Mouse (Mus musculus) heart, adult 2 months (tissue): ENCODE measurements around the gene Evi5.

Experiments used
- CTCF ChIP-seq: fragments of 200-600 bp; IDR thresholded peaks from 2 replicates; pipeline ENCODE4 v1.8.1; 2022; ENCODE audit warnings: antibody characterized with exemption, mild to moderate bottlenecking, moderate library complexity
- EP300 ChIP-seq: fragments of 200-500 bp; IDR thresholded peaks from 2 replicates; pipeline ENCODE4 v1.6.1; 2011; ENCODE audit warnings: low read depth, low read length, control low read depth; ENCODE audit not compliant: insufficient read depth
- POLR2A ChIP-seq: fragments of 200-500 bp; IDR thresholded peaks from 2 replicates; pipeline ENCODE4 v1.6.1; 2011; ENCODE audit warnings: mild to moderate bottlenecking, low read depth, low read length, control low read depth; ENCODE audit not compliant: insufficient read depth

- no peak for TF ChIP-seq CTCF
- no peak for TF ChIP-seq POLR2A
- TF ChIP-seq EP300: no peak
Observed at GRCm38 (mm10) chr5:107910084-107910616, 35.2 kb upstream of the Evi5 start.
